Mouse (Mus musculus): Measurements from ENCODE around the gene Gm13124. TPM values are rescaled to one million over a fixed set of nuclear protein-coding genes. Genes with fewer than 3 reads are reported as not detected.

The Gm13124 gene
- not detected for polyA plus RNA-seq (2014; fragmentation: Illumina TruSeq; extraction: RNeasy Lipid Tissue Mini Kit (QIAGEN cat#74804))

GRCm38 (mm10) chr4:144565034-144565433 is at the start of gene Gm13124:
TSS of gene Gm13124 (minus strand) at chr4:144565134.

DNA sequence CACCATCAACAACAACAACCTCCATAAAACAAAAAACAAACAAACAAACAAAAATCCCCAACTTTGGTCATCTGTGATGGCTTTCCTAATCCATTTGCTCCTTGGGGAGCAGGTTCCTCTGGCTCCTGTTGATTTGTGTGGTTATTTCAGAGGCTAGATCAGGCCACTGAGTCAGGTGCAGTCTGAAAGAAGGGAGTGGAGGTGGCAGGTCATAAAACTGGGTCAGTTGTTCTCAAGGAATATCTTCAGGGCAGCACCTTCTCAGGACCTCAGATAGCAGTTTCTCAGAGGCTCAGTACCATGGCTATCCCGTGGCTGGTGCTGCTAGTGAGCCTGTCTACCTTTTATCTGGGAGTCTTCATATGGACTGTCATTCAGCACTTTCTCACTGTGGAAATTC is 48.5 kb upstream of the Gm13124 start, which contains the start of gene Aadacl4:
Gene Aadacl4, plus strand, starts transcription at position 301 of the 400 bp plus-strand sequence.

GRCm38 (mm10) chr4:144519522-144519921 is 45.4 kb downstream of the Gm13124 start, which contains the start of gene 9430007A20Rik:
TSS of gene 9430007A20Rik (plus strand) at chr4:144519822.

Other genes starting within 250 kb of the Gm13124 start
- not detected for gene Gm13128, start 234.9 kb downstream of the Gm13124 start, polyA plus RNA-seq (2014; fragmentation: Illumina TruSeq; extraction: RNeasy Lipid Tissue Mini Kit (QIAGEN cat#74804))
- gene Gm13119, start 207.2 kb downstream of the Gm13124 start, polyA plus RNA-seq (2014; fragmentation: Illumina TruSeq; extraction: RNeasy Lipid Tissue Mini Kit (QIAGEN cat#74804)) = not detected
- gene Pramef20, start 187.2 kb downstream of the Gm13124 start, polyA plus RNA-seq (2014; fragmentation: Illumina TruSeq; extraction: RNeasy Lipid Tissue Mini Kit (QIAGEN cat#74804)) = 5.3 TPM
- gene Pramef12, start 156.7 kb downstream of the Gm13124 start, polyA plus RNA-seq (2014; fragmentation: Illumina TruSeq; extraction: RNeasy Lipid Tissue Mini Kit (QIAGEN cat#74804)) = 16.2 TPM
- not detected for gene 1700012P22Rik, start 126.4 kb downstream of the Gm13124 start, polyA plus RNA-seq (2014; fragmentation: Illumina TruSeq; extraction: RNeasy Lipid Tissue Mini Kit (QIAGEN cat#74804))
- gene Gm9944, start 111.8 kb downstream of the Gm13124 start, polyA plus RNA-seq (2014; fragmentation: Illumina TruSeq; extraction: RNeasy Lipid Tissue Mini Kit (QIAGEN cat#74804)) = not detected
- gene Aadacl3, start 101.4 kb downstream of the Gm13124 start, polyA plus RNA-seq (2014; fragmentation: Illumina TruSeq; extraction: RNeasy Lipid Tissue Mini Kit (QIAGEN cat#74804)) = not detected
- not detected for gene 9430007A20Rik, start 45.3 kb downstream of the Gm13124 start, polyA plus RNA-seq (2014; fragmentation: Illumina TruSeq; extraction: RNeasy Lipid Tissue Mini Kit (QIAGEN cat#74804))
- not detected for gene Aadacl4, start 48.6 kb upstream of the Gm13124 start, polyA plus RNA-seq (2014; fragmentation: Illumina TruSeq; extraction: RNeasy Lipid Tissue Mini Kit (QIAGEN cat#74804))
- gene Gm436, start 121.2 kb upstream of the Gm13124 start, polyA plus RNA-seq (2014; fragmentation: Illumina TruSeq; extraction: RNeasy Lipid Tissue Mini Kit (QIAGEN cat#74804)) = not detected
- not detected for gene Gm13178, start 156.3 kb upstream of the Gm13124 start, polyA plus RNA-seq (2014; fragmentation: Illumina TruSeq; extraction: RNeasy Lipid Tissue Mini Kit (QIAGEN cat#74804))
- gene Gm438, start 221.4 kb upstream of the Gm13124 start, polyA plus RNA-seq (2014; fragmentation: Illumina TruSeq; extraction: RNeasy Lipid Tissue Mini Kit (QIAGEN cat#74804)) = not detected